Mouse (Mus musculus) stomach, embryonic 15.5 days (tissue): ENCODE measurements around the gene Card9. TPM values are rescaled to one million over a fixed set of nuclear protein-coding genes. Genes with fewer than 3 reads are reported as not detected.

Experiments used
- ATAC-seq: fragments of 200-750 bp; cut with Nextera tagmentation; 2 replicates; pipeline ENCODE4 v1.8.0; 2017; ENCODE audit warnings: low read depth, moderate number of reproducible peaks, moderate TSS enrichment; ENCODE audit not compliant: insufficient read depth, low FRiP score
- H3K27ac ChIP-seq: fragments of 300-500 bp; sonication (generic); 2 replicates; pipeline ENCODE4 v1.5.1; 2015; ENCODE audit warnings: mild to moderate bottlenecking, inconsistent platforms
- H3K27me3 ChIP-seq: fragments of 300-500 bp; sonication (generic); replicated peaks from 2 replicates; pipeline ENCODE4 v1.6.1; 2015; ENCODE audit warnings: inconsistent platforms
- H3K36me3 ChIP-seq: fragments of 300-500 bp; sonication (generic); 2 replicates; pipeline ENCODE4 v1.6.1; 2015; ENCODE audit warnings: inconsistent platforms
- H3K4me1 ChIP-seq: fragments of 300-500 bp; sonication (generic); 2 replicates; pipeline ENCODE4 v1.6.1; 2015; ENCODE audit warnings: inconsistent platforms
- H3K4me2 ChIP-seq: fragments of 300-500 bp; sonication (generic); 2 replicates; pipeline ENCODE4 v1.6.1; 2015; ENCODE audit warnings: mild to moderate bottlenecking, inconsistent platforms
- H3K4me3 ChIP-seq: fragments of 300-500 bp; sonication (generic); replicated peaks from 2 replicates; pipeline ENCODE4 v1.5.1; 2015; ENCODE audit warnings: inconsistent platforms
- H3K9ac ChIP-seq: fragments of 300-500 bp; sonication (generic); 2 replicates; pipeline ENCODE4 v1.6.1; 2015; ENCODE audit warnings: inconsistent platforms
- H3K9me3 ChIP-seq: fragments of 300-500 bp; sonication (generic); 2 replicates; pipeline ENCODE4 v1.6.1; 2016; ENCODE audit warnings: inconsistent platforms
- WGBS: fragments of 180-500 bp; shearing (Covaris S2); methylation state at CpG from one replicate; pipeline ENCODE4 v1.1.7; 2015; 5-methylcytosine and 5-hydroxymethylcytosine counted together
- polyA plus RNA-seq: library from polyadenylated mRNA; unstranded; fragments of >200 nt; fragmentation: Nextera tagmentation; extraction: Ambion mirVana; gene quantifications from 2 replicates; pipeline ENCODE4 v1.2.1, GENCODE M21; 2015

Gene Card9
- polyA plus RNA-seq, 1 experiment from 2014 or later = 1.6 TPM

GRCm38 (mm10) chr2:26358667-26359320 is 1.9 kb downstream of the Card9 start:
- Histone ChIP-seq H3K36me3 (no peaks in the 10 kb centered on the region), H3K4me1 (no peaks in the 10 kb centered on the region), H3K27ac (no peak overlapping the region), H3K4me2 (no peak overlapping the region), H3K9ac (no peak overlapping the region), H3K27me3 (no peaks in the 10 kb centered on the region), H3K4me3 (no peak overlapping the region), H3K9me3 (no peaks in the 10 kb centered on the region)
- ATAC-seq = 0 out of 2 replicates have a peak, but pooled peaks have one; percentile 11
- 85% methylated on average over 13 of the region's 13 CpGs for WGBS

DNA sequence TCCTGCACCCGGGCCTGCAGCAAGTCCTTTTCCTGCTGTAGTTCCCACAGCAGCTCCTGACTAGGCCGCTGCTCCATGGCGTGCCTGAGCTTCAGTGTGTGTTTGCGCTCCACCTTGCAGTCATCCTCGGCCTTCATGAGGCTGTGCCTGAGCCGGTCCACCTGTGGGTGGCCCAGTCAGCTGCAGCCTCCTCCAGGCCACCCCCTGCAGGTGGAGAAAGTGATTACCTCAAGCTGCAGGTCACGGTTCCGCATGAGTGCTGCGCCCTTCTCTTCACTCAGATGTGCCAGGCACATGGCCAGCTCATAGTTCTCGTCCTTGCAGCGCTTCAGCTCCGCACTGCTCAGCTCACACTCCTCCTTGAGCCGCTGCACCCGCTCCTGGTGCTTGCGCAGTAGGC is 3.2 kb downstream of the Card9 start:
- H3K36me3 ChIP-seq = no peaks in the 10 kb centered on the region
- H3K4me3 ChIP-seq = no peak overlapping the region
- no peak overlapping the region for H3K9ac ChIP-seq
- no peaks in the 10 kb centered on the region for H3K27me3 ChIP-seq
- H3K27ac ChIP-seq = no peak overlapping the region
- no peaks in the 10 kb centered on the region; the same call in 1 of the 2 replicates for H3K4me1 ChIP-seq
- WGBS = 54% methylated on average over 15 of the region's 15 CpGs
- ATAC-seq = peak; percentile 30; the same call in 1 of the 2 replicates
- H3K4me2 ChIP-seq = no peak overlapping the region
- no peaks in the 10 kb centered on the region for H3K9me3 ChIP-seq

DNA sequence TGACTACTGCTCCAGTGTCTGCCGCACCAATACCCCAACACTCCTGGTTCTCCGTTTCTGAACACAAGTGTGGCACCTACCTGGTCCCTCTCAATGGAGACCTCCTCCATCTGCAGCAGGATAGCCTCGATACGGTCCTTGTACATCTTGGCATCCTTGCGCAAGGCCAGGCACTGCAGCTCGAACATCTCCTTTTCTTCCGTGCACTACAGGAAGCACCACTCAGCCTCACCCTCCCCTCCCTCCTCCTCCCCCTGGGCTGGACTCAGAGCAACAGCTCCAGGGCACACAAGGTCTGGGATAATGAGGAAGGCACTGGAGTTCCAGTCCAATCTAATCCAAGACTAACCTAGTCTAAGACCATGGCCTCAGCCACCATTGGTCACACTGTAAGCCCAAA is 4.0 kb downstream of the Card9 start:
- no peaks in the 10 kb centered on the region for H3K36me3 ChIP-seq
- no peaks in the 10 kb centered on the region; the same call in 1 of the 2 replicates for H3K4me1 ChIP-seq
- no peak for ATAC-seq
- H3K9me3 ChIP-seq = no peaks in the 10 kb centered on the region
- H3K27ac ChIP-seq = no peak overlapping the region
- no peak overlapping the region for H3K4me3 ChIP-seq
- 75% methylated on average over 7 of the region's 7 CpGs for WGBS
- no peak overlapping the region for H3K9ac ChIP-seq
- no peak overlapping the region for H3K4me2 ChIP-seq
- no peaks in the 10 kb centered on the region for H3K27me3 ChIP-seq

DNA sequence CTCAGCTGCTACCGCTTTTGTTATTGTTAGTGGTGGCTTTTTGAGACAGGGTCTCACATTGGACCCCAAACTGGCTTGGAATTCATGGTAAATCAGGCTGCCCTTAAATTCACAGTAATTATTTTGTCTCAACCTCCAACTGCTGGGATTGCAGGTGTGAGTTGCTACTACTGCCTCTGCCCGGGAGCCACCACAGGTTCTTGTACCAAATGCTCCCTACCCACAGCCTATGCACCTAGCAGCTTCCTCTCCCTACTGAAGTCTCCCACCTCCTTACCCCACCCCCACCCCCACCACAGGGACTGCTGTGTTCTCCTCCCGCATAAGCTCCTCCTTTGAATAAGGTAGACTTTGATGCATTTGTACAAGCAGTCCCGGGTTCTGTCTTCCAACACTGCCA is 4.5 kb downstream of the Card9 start:
- no peak for ATAC-seq
- no peak overlapping the region for H3K27ac ChIP-seq
- H3K4me1 ChIP-seq = peaks cover 2% of the 10 kb centered on the region; the same call in 1 of the 2 replicates
- no peak overlapping the region for H3K4me2 ChIP-seq
- WGBS = 84% methylated on average over 4 of the region's 4 CpGs
- H3K36me3 ChIP-seq = no peaks in the 10 kb centered on the region
- no peak overlapping the region for H3K9ac ChIP-seq
- no peaks in the 10 kb centered on the region for H3K9me3 ChIP-seq
- H3K4me3 ChIP-seq = no peak overlapping the region
- H3K27me3 ChIP-seq = no peaks in the 10 kb centered on the region

GRCm38 (mm10) chr2:26354401-26354800 is 6.3 kb downstream of the Card9 start:
- no peak overlapping the region for H3K4me3 ChIP-seq
- no peak overlapping the region for H3K9ac ChIP-seq
- H3K4me1 ChIP-seq = peaks cover 10% of the 10 kb centered on the region
- H3K36me3 ChIP-seq = no peaks in the 10 kb centered on the region
- H3K4me2 ChIP-seq = no peak overlapping the region
- 86% methylated on average over 4 of the region's 4 CpGs for whole genome bisulfite sequencing
- H3K27ac ChIP-seq = no peak overlapping the region
- H3K9me3 ChIP-seq = no peaks in the 10 kb centered on the region
- no peaks in the 10 kb centered on the region for H3K27me3 ChIP-seq
- ATAC-seq = no peak

DNA sequence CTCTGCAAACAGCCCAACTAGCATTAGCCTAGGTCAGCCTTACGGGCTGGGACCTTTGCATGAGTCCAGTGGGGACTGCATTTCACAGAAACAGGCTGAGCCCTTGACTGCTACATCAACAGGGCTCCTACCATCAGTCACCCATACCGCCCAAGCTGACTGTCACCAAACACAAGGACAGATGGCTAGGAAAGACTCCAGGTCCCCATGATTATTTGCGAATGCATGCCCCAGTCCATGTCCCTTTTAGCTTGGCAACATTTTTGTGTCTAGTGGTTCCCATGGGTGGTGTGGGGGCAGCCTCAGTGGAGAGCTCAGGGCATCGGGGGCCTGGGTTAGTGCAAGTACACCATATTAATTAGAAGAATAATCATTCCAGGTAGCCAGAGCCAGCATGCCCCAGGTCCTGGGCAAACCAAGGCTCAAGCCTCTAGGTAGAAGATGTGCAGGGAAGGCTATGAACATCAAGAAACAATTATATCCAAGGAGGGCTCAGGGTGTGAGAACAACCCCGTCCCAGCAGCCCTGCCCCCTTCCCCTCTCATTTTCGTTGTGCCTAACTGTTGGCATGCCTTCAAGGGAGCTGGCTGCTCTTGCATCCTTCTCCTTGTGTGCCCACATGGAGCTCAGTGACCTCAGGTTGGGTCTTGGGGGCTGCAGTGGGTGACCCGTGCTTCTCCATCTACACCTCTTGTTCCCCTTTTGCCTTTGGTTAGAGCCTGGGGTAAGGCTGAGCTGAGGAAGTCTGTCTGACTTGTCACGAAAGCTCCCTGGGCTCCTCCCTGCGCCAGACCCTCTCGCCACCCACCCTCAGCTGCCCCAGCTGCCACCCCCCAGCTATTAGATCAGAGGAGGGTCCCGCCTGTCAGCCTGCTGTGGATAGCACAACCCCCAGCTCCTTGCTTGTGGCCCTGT is 7.4 kb downstream of the Card9 start:
- Histone ChIP-seq H3K9me3 (no peaks in the 10 kb centered on the region), H3K4me2 (peak overlapping the region; percentile 92), H3K27me3 (no peaks in the 10 kb centered on the region), H3K4me3 (peak overlapping the region; percentile 68), H3K36me3 (no peaks in the 10 kb centered on the region), H3K27ac (no peak overlapping the region), H3K4me1 (peaks cover 10% of the 10 kb centered on the region), H3K9ac (no peak overlapping the region)
- ATAC-seq = no peak
- 86% methylated on average over 11 of the region's 11 CpGs for WGBS

DNA sequence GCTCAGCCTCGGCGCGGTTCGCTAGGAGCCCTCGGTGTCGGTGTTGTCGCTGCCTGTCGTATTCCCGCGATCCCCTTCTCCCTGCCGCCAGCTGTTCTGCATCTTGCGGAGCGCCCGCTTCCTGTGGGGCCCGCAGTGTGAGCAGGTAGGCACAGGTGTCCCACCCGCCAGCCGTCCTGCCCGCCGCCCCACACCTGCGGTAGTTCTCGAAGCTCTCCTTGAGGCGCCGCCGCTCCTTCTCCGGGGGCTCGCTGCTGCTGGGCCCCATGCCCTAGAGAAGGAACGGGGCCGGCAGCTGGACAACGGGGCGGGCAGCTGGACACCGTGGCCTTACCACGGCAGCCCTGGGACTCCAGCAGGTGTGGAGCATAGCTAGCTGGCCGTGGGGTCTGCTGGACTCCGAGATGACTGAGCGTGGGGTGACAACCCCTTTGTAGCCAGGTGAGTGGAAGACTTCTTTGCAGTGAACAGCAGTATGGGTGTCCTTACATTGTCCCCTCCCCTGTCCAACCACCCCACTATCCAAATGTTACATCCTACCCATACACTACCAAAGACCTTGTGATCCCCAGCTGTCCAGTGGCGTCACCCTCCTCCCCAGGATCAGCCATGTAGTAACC is 8.3 kb downstream of the Card9 start:
- no peak for ATAC-seq
- H3K4me2 ChIP-seq = peak overlapping the region; percentile 92
- H3K9ac ChIP-seq = peak overlapping the region; percentile 64
- peak overlapping the region; percentile 58; the same call in 1 of the 2 replicates for H3K27ac ChIP-seq
- peak overlapping the region; percentile 68 for H3K4me3 ChIP-seq
- 0 out of 2 replicates have a peak, but pooled peaks cover under 1% of the 10 kb centered on the region for H3K36me3 ChIP-seq
- H3K27me3 ChIP-seq = no peaks in the 10 kb centered on the region
- no peaks in the 10 kb centered on the region for H3K9me3 ChIP-seq
- H3K4me1 ChIP-seq = peaks cover 10% of the 10 kb centered on the region
- WGBS = 3% methylated on average over 36 of the region's 36 CpGs

GRCm38 (mm10) chr2:26351358-26352290 is 9.1 kb downstream of the Card9 start, which contains the start of gene Dnlz:
Gene Dnlz, minus strand, starts transcription at chr2:26352110.
- no peaks in the 10 kb centered on the region for H3K27me3 ChIP-seq
- H3K36me3 ChIP-seq = peaks cover 8% of the 10 kb centered on the region; the same call in 1 of the 2 replicates
- 2% methylated on average over 62 of the region's 62 CpGs for WGBS
- peak; percentile 77 for ATAC-seq
- H3K9ac ChIP-seq = peak within 1 kb of the TSS; percentile 92
- peak within 1 kb of the TSS; percentile 68 for H3K4me3 ChIP-seq
- H3K27ac ChIP-seq = peak within 1 kb of the TSS; percentile 87
- no peaks in the 10 kb centered on the region for H3K9me3 ChIP-seq
- H3K4me1 ChIP-seq = peaks cover 10% of the 10 kb centered on the region
- peak within 1 kb of the TSS; percentile 92 for H3K4me2 ChIP-seq

DNA sequence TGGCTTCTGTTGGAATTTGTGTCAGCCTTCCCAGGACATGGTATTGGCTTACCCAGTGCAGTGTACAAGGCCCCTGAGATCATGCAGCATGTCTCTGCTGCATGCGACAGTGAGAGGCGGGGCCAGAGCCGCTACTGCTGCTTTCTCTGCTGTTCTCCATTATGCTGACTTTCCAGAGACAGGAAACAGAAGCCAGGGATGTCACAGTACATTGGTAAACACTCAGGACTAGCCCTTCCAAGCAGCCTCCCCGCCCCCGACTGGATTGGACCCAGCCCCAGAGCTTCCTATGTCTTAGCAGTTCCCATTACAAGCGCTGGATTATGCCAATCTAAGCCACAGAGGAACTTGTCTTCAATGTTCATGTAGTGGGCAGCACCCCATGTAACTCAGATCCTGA is 12.5 kb downstream of the Card9 start:
- H3K9me3 ChIP-seq = no peaks in the 10 kb centered on the region
- H3K27me3 ChIP-seq = no peaks in the 10 kb centered on the region
- H3K4me2 ChIP-seq = no peak overlapping the region
- peak overlapping the region; percentile 57 for H3K27ac ChIP-seq
- no peak overlapping the region for H3K9ac ChIP-seq
- H3K4me1 ChIP-seq = peaks cover 15% of the 10 kb centered on the region
- peaks cover 26% of the 10 kb centered on the region; the same call in 1 of the 2 replicates for H3K36me3 ChIP-seq
- WGBS = 47% methylated on average over 6 of the region's 6 CpGs
- no peak for ATAC-seq
- no peak overlapping the region for H3K4me3 ChIP-seq

DNA sequence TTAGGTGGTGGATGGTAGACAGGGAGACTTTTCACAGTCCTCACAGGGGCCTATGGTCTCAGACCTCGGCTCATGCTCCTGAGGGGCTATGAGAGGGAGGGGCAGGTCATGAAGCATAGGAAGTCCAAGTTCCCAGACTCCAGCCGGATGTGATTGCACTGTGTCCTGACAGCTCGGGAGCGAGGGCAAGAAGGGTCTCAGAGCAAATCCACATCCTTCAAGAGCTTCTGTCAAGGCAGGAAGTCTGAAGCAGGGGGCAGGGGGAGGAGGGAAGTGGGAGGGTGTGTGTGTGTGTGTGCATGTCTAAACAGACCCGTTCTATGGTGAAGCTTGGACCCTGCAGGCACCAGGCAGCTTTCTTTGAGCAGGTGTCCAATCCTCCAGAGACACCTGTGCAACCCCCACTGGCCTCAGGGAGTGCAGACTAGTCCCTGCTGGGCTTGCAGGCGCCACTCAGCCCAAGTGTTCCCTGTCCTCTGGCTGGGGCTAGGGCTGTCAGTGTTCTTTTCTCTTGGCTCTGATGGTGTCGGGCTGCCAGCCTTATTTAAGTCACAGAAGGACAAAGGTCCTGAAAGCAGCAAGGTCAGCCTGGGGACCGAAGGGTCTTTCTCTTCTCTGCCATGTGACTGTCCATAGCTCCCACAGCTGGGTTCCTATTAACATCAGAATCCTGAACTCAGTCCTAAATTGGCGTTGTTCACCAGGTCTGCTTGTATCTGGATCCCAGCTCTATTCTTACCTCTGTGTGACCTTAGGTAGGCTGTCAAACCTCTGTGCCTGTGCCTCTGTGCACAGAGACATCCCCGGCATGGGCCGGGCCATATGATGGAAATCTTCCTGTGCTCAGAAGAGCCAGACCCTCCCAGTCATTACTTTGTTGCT is 17.9 kb downstream of the Card9 start:
- peak; percentile 13; the same call in 1 of the 2 replicates for ATAC-seq
- no peaks in the 10 kb centered on the region for H3K27me3 ChIP-seq
- peaks cover 28% of the 10 kb centered on the region for H3K4me1 ChIP-seq
- H3K9me3 ChIP-seq = no peaks in the 10 kb centered on the region
- no peak overlapping the region for H3K4me3 ChIP-seq
- peak overlapping the region; percentile 19; the same call in 1 of the 2 replicates for H3K9ac ChIP-seq
- peaks cover 26% of the 10 kb centered on the region for H3K36me3 ChIP-seq
- H3K4me2 ChIP-seq = 0 out of 2 replicates have a peak overlapping the region, but pooled peaks have one; percentile 19
- WGBS = 47% methylated on average over 11 of the region's 11 CpGs
- H3K27ac ChIP-seq = peak overlapping the region; percentile 81
